Mouse (Mus musculus) erythroblast, embryonic 14.5 days (primary cell): Measurements from ENCODE around the gene Tbc1d8. TPM values are rescaled to one million over a fixed set of nuclear protein-coding genes. Genes with fewer than 3 reads are reported as not detected.

ENCODE experiments used
- H3K27me3 ChIP-seq: 2 replicates; pipeline ENCODE4 v1.6.1; 2012; ENCODE audit warnings: inconsistent platforms; ENCODE audit not compliant: control insufficient read depth
- H3K36me3 ChIP-seq: 2 replicates; pipeline ENCODE4 v1.6.1; 2012; ENCODE audit warnings: mild to moderate bottlenecking, inconsistent platforms; ENCODE audit not compliant: control insufficient read depth
- H3K4me1 ChIP-seq: 2 replicates; pipeline ENCODE4 v1.6.1; 2012; ENCODE audit warnings: inconsistent platforms; ENCODE audit not compliant: control insufficient read depth
- H3K4me3 ChIP-seq: replicated peaks from 2 replicates; pipeline ENCODE3; 2012; ENCODE audit warnings: moderate library complexity, mild to moderate bottlenecking, inconsistent platforms
- H3K9me3 ChIP-seq: 2 replicates; pipeline ENCODE4 v1.6.1; 2012; ENCODE audit warnings: low read length, inconsistent platforms, mixed read lengths; ENCODE audit not compliant: control insufficient read depth
- GATA1 ChIP-seq: IDR thresholded peaks from 2 replicates; pipeline ENCODE4 v1.6.1; 2012; ENCODE audit warnings: low read length, inconsistent platforms, mixed read lengths
- TAL1 ChIP-seq: IDR thresholded peaks from 3 replicates; pipeline ENCODE4 v1.6.1; 2012; ENCODE audit warnings: low read length, inconsistent platforms, mixed read lengths
- polyA plus RNA-seq: library from polyadenylated mRNA; stranded (reverse); fragments of >175 nt; gene quantifications from 2 replicates; pipeline ENCODE4 v1.2.3, GENCODE M21; 2012

Tbc1d8 gene
- polyA plus RNA-seq, 1 experiment: 0.01 TPM

DNA sequence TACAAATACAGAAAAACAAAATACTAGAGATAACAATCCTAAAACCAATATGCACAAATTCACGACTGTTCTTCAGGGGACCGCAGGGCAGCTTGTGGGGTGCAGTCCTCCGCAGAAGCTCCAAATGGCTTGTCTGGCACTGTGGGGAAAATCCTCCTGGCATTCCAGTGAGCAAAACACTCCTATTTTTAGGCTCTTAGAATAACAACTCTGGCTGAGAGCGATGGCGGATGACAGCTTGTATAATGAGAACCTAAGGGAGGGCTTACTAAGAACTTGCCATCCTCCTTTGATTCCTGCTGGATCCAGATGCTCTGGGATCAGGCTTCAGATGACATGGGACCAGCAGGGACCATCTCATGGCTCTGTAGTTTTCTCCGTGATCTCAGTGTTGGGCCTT is 36.9 kb downstream of the Tbc1d8 start:
- no peak overlapping the region for H3K4me3 ChIP-seq
- no peaks in the 10 kb centered on the region for H3K36me3 ChIP-seq
- no peaks in the 10 kb centered on the region for H3K9me3 ChIP-seq
- no peaks in the 10 kb centered on the region for H3K27me3 ChIP-seq
- peaks cover 59% of the 10 kb centered on the region for H3K4me1 ChIP-seq
- TF ChIP-seq GATA1 (no peak), TAL1 (no peak)

GRCm38 (mm10) chr1:39439661-39440548 is 38.6 kb downstream of the Tbc1d8 start:
- Histone ChIP-seq H3K27me3 (no peaks in the 10 kb centered on the region), H3K4me1 (peaks cover 44% of the 10 kb centered on the region), H3K36me3 (no peaks in the 10 kb centered on the region), H3K4me3 (no peak overlapping the region), H3K9me3 (no peaks in the 10 kb centered on the region)
- no peak for TF ChIP-seq GATA1
- TF ChIP-seq TAL1: no peak

DNA sequence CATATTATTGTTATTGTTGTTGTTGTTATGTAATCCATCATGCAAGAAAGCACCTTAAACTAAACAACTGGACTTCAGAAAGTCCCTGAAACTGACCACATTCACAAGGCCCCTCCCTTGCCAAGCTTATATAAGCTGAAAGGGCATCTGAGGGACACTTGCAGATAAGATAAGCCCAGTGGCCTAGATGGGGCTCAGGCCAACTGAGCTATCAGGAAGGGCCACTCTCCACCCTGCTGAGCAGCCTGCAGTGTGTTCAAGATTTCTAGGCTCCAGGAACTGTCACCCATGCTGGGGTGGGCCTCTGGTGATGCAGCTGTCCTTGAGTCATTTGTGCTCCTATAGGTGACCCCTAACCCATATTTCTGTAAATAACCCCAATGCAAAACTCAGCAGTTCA is 39.9 kb downstream of the Tbc1d8 start:
- no peaks in the 10 kb centered on the region for H3K36me3 ChIP-seq
- no peaks in the 10 kb centered on the region for H3K9me3 ChIP-seq
- TF ChIP-seq TAL1 (no peak), GATA1 (no peak)
- peaks cover 38% of the 10 kb centered on the region for H3K4me1 ChIP-seq
- H3K4me3 ChIP-seq: no peak overlapping the region
- H3K27me3 ChIP-seq: no peaks in the 10 kb centered on the region

- Histone ChIP-seq H3K36me3 (no peaks in the 10 kb centered on the region), H3K4me1 (peaks cover 30% of the 10 kb centered on the region), H3K4me3 (no peak overlapping the region), H3K27me3 (no peaks in the 10 kb centered on the region), H3K9me3 (no peaks in the 10 kb centered on the region)
- TF ChIP-seq TAL1: no peak
- TF ChIP-seq GATA1: no peak
These were observed 44.3 kb downstream of the Tbc1d8 start for GRCm38 (mm10) chr1:39434264-39434663.

- Histone ChIP-seq H3K4me3 (no peak overlapping the region), H3K27me3 (no peaks in the 10 kb centered on the region), H3K4me1 (peaks cover 22% of the 10 kb centered on the region), H3K36me3 (peaks cover 6% of the 10 kb centered on the region), H3K9me3 (no peaks in the 10 kb centered on the region)
- TF ChIP-seq GATA1 (no peak), TAL1 (no peak)
These were observed 48.5 kb downstream of the Tbc1d8 start for GRCm38 (mm10) chr1:39430020-39430419.

DNA sequence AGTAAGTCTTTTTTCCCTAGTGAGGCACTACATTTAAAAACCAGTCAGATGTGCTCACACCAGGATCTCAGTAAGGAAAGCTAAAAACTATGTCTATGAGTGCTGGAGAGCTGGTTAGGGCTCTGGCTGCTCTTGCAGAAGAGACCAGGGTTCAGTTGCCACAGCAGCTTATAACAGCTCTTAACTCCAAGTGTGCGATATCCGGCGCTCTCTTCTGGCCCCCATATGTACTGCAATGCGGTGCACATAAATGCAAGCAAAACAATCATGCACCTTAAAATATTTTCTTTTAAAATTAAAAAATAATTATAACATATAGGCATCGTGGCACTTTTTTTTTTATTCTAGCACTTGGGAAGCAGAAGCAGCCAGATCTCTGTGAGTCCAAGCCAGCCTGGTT is 49.5 kb downstream of the Tbc1d8 start:
- peaks cover 6% of the 10 kb centered on the region for H3K36me3 ChIP-seq
- no peaks in the 10 kb centered on the region for H3K9me3 ChIP-seq
- TF ChIP-seq TAL1 (no peak), GATA1 (no peak)
- H3K4me1 ChIP-seq: peaks cover 22% of the 10 kb centered on the region
- H3K27me3 ChIP-seq: no peaks in the 10 kb centered on the region
- H3K4me3 ChIP-seq: no peak overlapping the region

GRCm38 (mm10) chr1:39428280-39428679 is 50.3 kb downstream of the Tbc1d8 start:
- Histone ChIP-seq H3K27me3 (no peaks in the 10 kb centered on the region), H3K4me1 (peaks cover 22% of the 10 kb centered on the region), H3K9me3 (no peaks in the 10 kb centered on the region), H3K36me3 (peaks cover 6% of the 10 kb centered on the region), H3K4me3 (no peak overlapping the region)
- TF ChIP-seq GATA1 (no peak), TAL1 (no peak)

DNA sequence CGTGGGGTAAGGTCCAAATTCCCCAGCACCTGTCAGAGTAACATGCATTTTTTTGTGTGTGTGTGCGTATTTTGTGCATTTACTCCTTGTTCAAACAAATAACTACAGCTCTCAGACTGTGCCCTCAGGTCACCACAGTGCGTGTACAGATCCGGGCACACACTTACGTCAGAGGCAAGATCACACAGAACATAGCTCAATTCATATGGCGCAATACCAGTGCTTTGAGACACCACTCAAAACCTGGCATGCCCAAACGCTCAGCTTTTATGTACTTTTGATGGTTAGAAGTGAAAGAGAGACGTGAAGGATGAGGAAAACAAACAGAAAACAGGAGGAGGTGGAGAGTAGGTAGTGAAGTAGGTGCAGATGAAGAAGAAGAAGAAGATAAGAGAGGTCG is 53.1 kb downstream of the Tbc1d8 start:
- no peaks in the 10 kb centered on the region for H3K27me3 ChIP-seq
- H3K4me3 ChIP-seq: no peak overlapping the region
- no peaks in the 10 kb centered on the region for H3K9me3 ChIP-seq
- no peak for TF ChIP-seq GATA1
- TF ChIP-seq TAL1: no peak
- peaks cover 6% of the 10 kb centered on the region for H3K36me3 ChIP-seq
- H3K4me1 ChIP-seq: peaks cover 26% of the 10 kb centered on the region

DNA sequence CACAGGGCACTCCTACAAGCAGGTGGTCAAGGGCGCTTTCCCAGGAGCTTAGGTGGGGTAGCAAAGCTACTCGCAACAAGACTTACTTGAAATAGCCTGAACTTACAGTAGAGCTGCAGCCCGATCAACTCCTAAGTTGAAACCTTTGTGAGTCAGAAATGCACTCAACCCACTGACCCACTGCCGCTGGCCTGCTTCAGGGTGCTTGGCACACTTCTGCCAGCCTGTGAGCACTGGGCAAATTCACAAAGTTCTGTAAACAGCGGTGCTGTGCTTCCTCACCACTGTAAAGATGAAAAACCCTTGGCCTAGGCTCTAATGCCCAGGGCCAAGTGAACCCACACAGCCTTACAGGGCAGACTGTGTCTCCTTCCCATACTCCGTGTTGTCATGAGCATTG is 57.6 kb downstream of the Tbc1d8 start:
- Histone ChIP-seq H3K27me3 (no peaks in the 10 kb centered on the region), H3K9me3 (no peaks in the 10 kb centered on the region), H3K4me1 (peaks cover 19% of the 10 kb centered on the region), H3K36me3 (peaks cover 6% of the 10 kb centered on the region), H3K4me3 (no peak overlapping the region)
- no peak for TF ChIP-seq TAL1
- TF ChIP-seq GATA1: no peak

GRCm38 (mm10) chr1:39418852-39419251 is 59.7 kb downstream of the Tbc1d8 start:
- Histone ChIP-seq H3K4me3 (no peak overlapping the region), H3K27me3 (no peaks in the 10 kb centered on the region), H3K36me3 (peaks cover 5% of the 10 kb centered on the region), H3K9me3 (peaks cover 8% of the 10 kb centered on the region), H3K4me1 (peaks cover 19% of the 10 kb centered on the region)
- TF ChIP-seq GATA1: no peak
- TF ChIP-seq TAL1: no peak
